Mouse (Mus musculus) liver, embryonic 14.5 days (tissue): ENCODE measurements around the gene Snx10. TPM values are rescaled to one million over a fixed set of nuclear protein-coding genes. Genes with fewer than 3 reads are reported as not detected.
A peak's percentile ranks its signal among the peaks of the same experiment; 100 is the strongest.
"Not testable (repeated sequence)": the region's sequence is repeated elsewhere in the genome, so short reads cannot be mapped to it uniquely, and the experiment has no call there.

ENCODE experiments used
- ATAC-seq: fragments of 200-750 bp; cut with Nextera tagmentation; 2 replicates; pipeline ENCODE4 v1.8.0; 2017; ENCODE audit warnings: moderate number of reproducible peaks, mild to moderate bottlenecking, moderate library complexity; ENCODE audit not compliant: insufficient read depth
- DNase-seq, 3 experiments: peaks; one replicate each; pipeline ENCODE4 v3.0.0-alpha.2; 2012 to 2013; ENCODE audit warnings: low read depth in 3 of 3, low spot score in 3 of 3
- H3K27ac ChIP-seq: fragments of 300-500 bp; sonication (generic); 2 replicates; pipeline ENCODE4 v1.5.1; 2014; ENCODE audit warnings: moderate library complexity, mild to moderate bottlenecking, control low read depth, inconsistent platforms
- H3K27me3 ChIP-seq: fragments of 300-500 bp; sonication (generic); 2 replicates; pipeline ENCODE4 v1.6.1; 2014; ENCODE audit warnings: mild to moderate bottlenecking, low read length, moderate library complexity; ENCODE audit not compliant: control insufficient read depth, insufficient read depth
- H3K36me3 ChIP-seq: fragments of 300-500 bp; sonication (generic); replicated peaks from 2 replicates; pipeline ENCODE4 v1.6.1; 2014; ENCODE audit warnings: low read depth; ENCODE audit not compliant: control insufficient read depth, insufficient read depth
- H3K4me1 ChIP-seq, 2 experiments: fragments of 200-500 bp in 1 of 2; fragments of 300-500 bp in 1 of 2; sonication (generic) in 1 of 2; replicated peaks; 2 replicates each; pipeline ENCODE4 v1.6.1; 2012 to 2014; ENCODE audit warnings: antibody characterized with exemption in 1 of 2, inconsistent platforms in 1 of 2, low read length in 1 of 2; ENCODE audit not compliant: control insufficient read depth in 2 of 2, insufficient read depth in 2 of 2
- H3K4me2 ChIP-seq: fragments of 300-500 bp; sonication (generic); 2 replicates; pipeline ENCODE4 v1.6.1; 2014; ENCODE audit warnings: low read depth, mild to moderate bottlenecking, control low read depth, moderate library complexity
- H3K4me3 ChIP-seq, 2 experiments: fragments of 200-500 bp in 1 of 2; fragments of 300-500 bp in 1 of 2; sonication (generic) in 1 of 2; 2 replicates each; pipeline ENCODE4 v1.5.1; 2012 to 2014; ENCODE audit warnings: low read depth in 2 of 2, low read length in 2 of 2, mild to moderate bottlenecking in 2 of 2, control low read depth in 1 of 2, inconsistent platforms in 1 of 2, moderate library complexity in 1 of 2; ENCODE audit not compliant: insufficient read depth in 1 of 2
- H3K9ac ChIP-seq: fragments of 300-500 bp; sonication (generic); replicated peaks from 2 replicates; pipeline ENCODE4 v1.6.1; 2014; ENCODE audit warnings: mild to moderate bottlenecking, control low read depth, moderate library complexity
- H3K9me3 ChIP-seq: fragments of 300-500 bp; sonication (generic); 2 replicates; pipeline ENCODE4 v1.6.1; 2016; ENCODE audit warnings: low read length, mixed read lengths; ENCODE audit not compliant: control insufficient read depth
- CTCF ChIP-seq: IDR thresholded peaks from 2 replicates; pipeline ENCODE4 v1.5.1; 2016; ENCODE audit warnings: antibody characterized with exemption, low read depth, control low read depth
- EP300 ChIP-seq: IDR thresholded peaks from 2 replicates; pipeline ENCODE4 v1.6.1; 2016; ENCODE audit warnings: antibody characterized with exemption, low read depth
- WGBS: fragments of 180-500 bp; shearing (Covaris S2); extraction: QIAGEN DNeasy Blood & Tissue Kit; methylation state at CpG from one replicate; pipeline ENCODE4 v1.1.7; 2014; ENCODE audit not compliant: insufficient replicate concordance; 5-methylcytosine and 5-hydroxymethylcytosine counted together
- polyA plus RNA-seq, 2 experiments: library from polyadenylated mRNA; depleted of rRNA in 1 of 2; stranded (reverse) in 1 of 2; unstranded in 1 of 2; fragments of >200 nt; fragmentation: Nextera tagmentation in 1 of 2; extraction: Ambion mirVana in 1 of 2; gene quantifications; 2 replicates each; pipeline versions ENCODE4 v1.2.1 to v1.2.3; 2012 to 2014

Gene Snx10
- polyA plus RNA-seq (2012; rRNA removed) (1.2 and 2.0 TPM in 2 replicates), polyA plus RNA-seq (2014; fragmentation: Nextera tagmentation; extraction: Ambion mirVana) (6.4 and 6.7 TPM in 2 replicates)

DNA sequence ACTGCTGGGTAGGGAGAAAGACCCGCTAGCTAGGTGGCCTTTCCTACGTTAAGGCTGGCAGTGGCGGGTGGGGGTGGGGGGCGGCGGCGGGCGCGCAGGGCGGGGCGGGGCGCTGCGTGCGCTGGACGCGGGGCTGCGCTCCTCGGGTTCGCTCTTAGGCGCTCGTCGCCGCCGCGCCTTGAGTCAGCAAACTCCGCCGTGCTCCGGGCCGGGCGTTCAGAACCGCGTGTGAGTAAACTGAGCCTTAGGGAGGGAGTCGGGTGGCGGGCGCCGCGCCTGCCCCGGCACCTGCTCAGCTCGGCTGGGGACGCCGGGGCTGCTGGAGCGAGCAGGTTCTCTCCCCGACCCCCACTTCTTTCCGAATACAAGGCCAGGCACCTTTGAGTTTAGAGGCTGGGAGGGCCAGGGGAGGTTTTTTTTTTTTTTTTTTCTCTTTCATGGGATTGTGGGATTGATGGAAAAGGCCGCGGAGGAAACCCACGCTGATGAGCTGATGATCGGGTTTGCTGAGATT lies at the start of gene Snx10:
Gene Snx10, plus strand, starts transcription at position 95 of the 514 bp plus-strand sequence.
- H3K9me3 ChIP-seq = no peaks in the 10 kb centered on the region
- H3K4me2 ChIP-seq = peak within 1 kb of the TSS; percentile 57
- peaks cover 0 to 5% of the 10 kb centered on the region in 2 experiments; a peak in 1 of 4 replicates for H3K4me1 ChIP-seq
- no peak within 1 kb of the TSS for H3K9ac ChIP-seq
- under 1% methylated on average over 47 of the region's 47 CpGs for WGBS
- DNase-seq (no peak), ATAC-seq (no peak)
- no peaks in the 10 kb centered on the region for H3K36me3 ChIP-seq
- H3K4me3 ChIP-seq = peak within 1 kb of the TSS; percentile 47 to 60
- TF ChIP-seq EP300 (no peak), CTCF (no peak)
- H3K27me3 ChIP-seq = peaks cover 10% of the 10 kb centered on the region
- H3K27ac ChIP-seq = no peak within 1 kb of the TSS

DNA sequence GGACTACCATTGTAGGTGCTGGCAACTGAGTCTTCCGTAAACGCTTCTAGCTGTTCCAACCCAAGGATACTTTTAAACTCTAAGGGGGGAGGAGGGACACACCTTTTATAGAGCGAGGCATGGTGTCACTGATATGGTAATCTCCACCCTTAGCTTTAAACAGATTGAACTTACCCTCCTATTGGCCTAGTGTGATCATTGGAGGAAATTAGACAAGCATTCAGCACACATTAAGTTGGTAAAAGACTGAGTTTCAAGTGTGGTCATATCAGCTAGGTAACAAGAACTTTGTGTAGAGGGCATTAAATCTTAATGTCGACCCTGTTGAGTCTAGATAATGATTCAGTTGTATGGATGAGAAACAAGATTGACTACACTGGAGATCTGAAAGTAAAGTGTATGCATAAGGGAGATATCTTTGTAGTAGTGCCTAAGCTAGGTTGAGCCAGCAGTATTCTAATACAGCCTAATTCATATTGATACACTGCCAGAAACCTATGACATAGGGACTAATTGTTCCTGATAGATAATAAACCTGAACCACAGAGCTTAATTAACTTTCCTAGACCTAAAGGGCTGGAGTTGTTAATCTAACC lies 44.5 kb upstream of the Snx10 start:
- Histone ChIP-seq H3K9me3 (no peaks in the 10 kb centered on the region), H3K36me3 (peaks cover 75% of the 10 kb centered on the region), H3K27me3 (no peaks in the 10 kb centered on the region), H3K4me1 (peaks cover 10 to 12% of the 10 kb centered on the region in 2 experiments), H3K4me3 (no peak overlapping the region), H3K9ac (no peak overlapping the region; the same call in 1 of the 2 replicates), H3K27ac (no peak overlapping the region), H3K4me2 (peak overlapping the region; percentile 21)
- DNase-seq (peak; percentile 60 to 70 (median 60)), ATAC-seq (peak; percentile 90)
- TF ChIP-seq CTCF (no peak), EP300 (peak; percentile 80)
- WGBS = 12% methylated on average over 4 of the region's 4 CpGs

- DNase-seq (no peak), ATAC-seq (no peak)
- no peak for TF ChIP-seq CTCF
- TF ChIP-seq EP300 = no peak
- peaks cover 12 to 15% of the 10 kb centered on the region in 2 experiments for H3K4me1 ChIP-seq
- no peaks in the 10 kb centered on the region for H3K9me3 ChIP-seq
- H3K9ac ChIP-seq = no peak overlapping the region
- H3K4me3 ChIP-seq = no peak overlapping the region
- H3K4me2 ChIP-seq = no peak overlapping the region
- WGBS = 87% methylated on average over 8 of the region's 8 CpGs
- peaks cover 58% of the 10 kb centered on the region for H3K36me3 ChIP-seq
- no peaks in the 10 kb centered on the region for H3K27me3 ChIP-seq
- no peak overlapping the region for H3K27ac ChIP-seq
Observed at GRCm38 (mm10) chr6:51481548-51481947, 42.2 kb upstream of the Snx10 start.

DNA sequence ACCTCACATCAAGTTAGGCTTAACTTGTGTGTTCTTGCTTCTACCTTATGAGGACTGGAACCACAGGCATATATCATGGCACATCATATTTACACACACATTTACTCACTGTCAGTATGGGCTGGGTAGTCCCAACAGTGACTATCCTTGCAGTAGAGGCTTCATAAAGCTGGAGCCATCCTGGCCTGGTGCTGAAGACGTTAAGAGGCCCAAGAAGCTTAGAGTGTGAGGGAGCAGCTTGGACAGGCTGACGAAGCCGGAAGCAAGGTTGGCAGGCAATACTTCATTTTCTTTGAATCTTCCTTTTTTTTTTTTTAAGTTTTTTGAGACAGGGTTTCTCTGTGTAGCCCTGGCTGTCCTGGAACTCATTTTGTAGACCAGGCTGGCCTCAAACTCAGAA lies 39.8 kb upstream of the Snx10 start:
- H3K4me1 ChIP-seq = peaks cover 7 to 10% of the 10 kb centered on the region in 2 experiments

GRCm38 (mm10) chr6:51484556-51484955 lies 39.1 kb upstream of the Snx10 start:
- not testable (repeated sequence) for H3K9ac ChIP-seq, H3K9me3 ChIP-seq, H3K4me2 ChIP-seq, ATAC-seq, H3K27me3 ChIP-seq, H3K4me3 ChIP-seq, H3K27ac ChIP-seq, DNase-seq, H3K4me1 ChIP-seq
- H3K36me3 ChIP-seq = peaks cover 36% of the 10 kb centered on the region
- TF ChIP-seq CTCF = peak; percentile 15; the same call in 1 of the 2 replicates
- WGBS = 89% methylated on average over 8 of the region's 8 CpGs

More for the DNA sequence above, 39.8 kb upstream of the Snx10 start:
- no peak for TF ChIP-seq EP300
- no peak for TF ChIP-seq CTCF
- ATAC-seq (no peak), DNase-seq (no peak)
- Histone ChIP-seq H3K27ac (no peak overlapping the region), H3K4me2 (no peak overlapping the region), H3K9me3 (no peaks in the 10 kb centered on the region), H3K4me3 (no peak overlapping the region), H3K9ac (no peak overlapping the region), H3K36me3 (peaks cover 43% of the 10 kb centered on the region), H3K27me3 (no peaks in the 10 kb centered on the region)
- WGBS = 85% methylated on average over 3 of the region's 3 CpGs
